Mouse (Mus musculus) MEL (cell line): ENCODE results near the gene Tmem203.

ENCODE experiments used
- CTCF ChIP-seq, 3 experiments: IDR thresholded peaks in 2 of 3; conservative IDR thresholded peaks in 1 of 3; 2 replicates each; pipeline ENCODE4 v1.5.1; 2011 to 2012; ENCODE audit warnings: low read length in 3 of 3, low read depth in 2 of 3, mild to moderate bottlenecking in 2 of 3, improper control_type of control experiment in 1 of 3, inconsistent platforms in 1 of 3, mixed read lengths in 1 of 3, moderate library complexity in 1 of 3; ENCODE audit not compliant: control insufficient read depth in 1 of 3, insufficient read depth in 1 of 3, poor library complexity in 1 of 3, severe bottlenecking in 1 of 3
- EP300 ChIP-seq, 2 experiments: IDR thresholded peaks; 2 replicates each; pipeline ENCODE4 v1.6.1; 2011; ENCODE audit warnings: improper control_type of control experiment in 2 of 2, low read length in 2 of 2, low read depth in 1 of 2, mild to moderate bottlenecking in 1 of 2
- MAFK ChIP-seq: IDR thresholded peaks from 2 replicates; pipeline ENCODE4 v1.6.1; 2011; ENCODE audit warnings: low read depth, mild to moderate bottlenecking, low read length, improper control_type of control experiment, borderline replicate concordance
- MAZ ChIP-seq: IDR thresholded peaks from 2 replicates; pipeline ENCODE4 v1.6.1; 2012; ENCODE audit warnings: low read depth, mild to moderate bottlenecking, inconsistent platforms, low read length, improper control_type of control experiment
- MXI1 ChIP-seq: IDR thresholded peaks from 2 replicates; pipeline ENCODE4 v1.6.1; 2011; ENCODE audit warnings: mild to moderate bottlenecking, low read depth, low read length, improper control_type of control experiment
- USF1 ChIP-seq: IDR thresholded peaks from 2 replicates; pipeline ENCODE4 v1.6.1; 2014; ENCODE audit warnings: low read depth, mild to moderate bottlenecking, inconsistent platforms, low read length, improper control_type of control experiment, moderate library complexity
- ZNF384 ChIP-seq: IDR thresholded peaks from 2 replicates; pipeline ENCODE4 v1.6.1; 2012; ENCODE audit warnings: low read depth, mild to moderate bottlenecking, inconsistent platforms, low read length, improper control_type of control experiment

- no peak for TF ChIP-seq MXI1
- TF ChIP-seq MAZ, result no peak
- TF ChIP-seq USF1, result no peak
- TF ChIP-seq ZNF384, result no peak
- no peak for TF ChIP-seq MAFK
- no peak for TF ChIP-seq CTCF (IDR thresholded peaks at IDR 0.05 in 2 of 3, conservative IDR thresholded peaks at IDR 0.05 in 1 of 3; ENCODE audit: control insufficient read depth in 1 of 3, insufficient read depth in 1 of 3, low read depth in 2 of 3, low read length in 3 of 3, poor library complexity in 1 of 3, severe bottlenecking in 1 of 3)
- TF ChIP-seq EP300 (IDR thresholded peaks at IDR 0.05; ENCODE audit: low read depth in 1 of 2, low read length in 2 of 2), result no peak
Observed at GRCm38 (mm10) chr2:25237522-25237921, 17.7 kb upstream of the Tmem203 start.
